16 mouse cellular contexts compared by ENCODE assay signal in the genomic region with DNA sequence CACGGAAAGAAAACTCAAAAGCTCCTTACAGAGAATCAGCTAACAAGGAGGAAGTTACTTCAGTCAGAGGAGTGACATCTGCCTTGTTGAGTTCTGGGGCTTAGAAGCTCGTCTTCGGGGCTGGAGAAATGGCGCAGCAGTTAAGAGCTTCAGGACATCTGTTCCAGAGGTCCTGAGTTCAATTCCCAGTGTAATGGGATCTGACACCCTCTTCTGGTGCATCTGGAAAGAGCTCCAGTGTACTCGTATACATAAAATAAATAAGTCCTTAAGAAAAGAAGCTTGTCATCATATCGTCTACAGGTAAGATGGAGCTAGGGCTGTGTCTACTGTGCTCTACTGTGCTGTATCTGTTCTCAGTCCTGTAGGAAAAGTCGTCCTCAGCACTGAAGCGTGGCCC. TPM values are rescaled to one million over a fixed set of nuclear protein-coding genes. Genes with fewer than 3 reads are reported as not detected.
"Had no signal": no experiment of that assay in that cellular context is flagged by ENCODE, and none has a peak within 500 bp of the region (broad histone marks: within the 10 kb centered on the region; RNA-seq: fewer than 3 reads in every experiment).

No protein-coding gene starts in this region.

- ATAC-seq: lung, postnatal 0 days; midbrain, embryonic 13.5 days had no signal

- H3K27me3 ChIP-seq: midbrain, embryonic 13.5 days; stomach, embryonic 15.5 days had no signal

- H3K4me1 ChIP-seq: liver, embryonic 13.5 days had no signal

- H3K27ac ChIP-seq: kidney, embryonic 15.5 days; liver, embryonic 13.5 days; macrophage; midbrain, embryonic 13.5 days; stomach, embryonic 15.5 days had no signal

- H3K36me3 ChIP-seq: kidney, embryonic 15.5 days; liver, embryonic 13.5 days; midbrain, embryonic 13.5 days; stomach, embryonic 15.5 days had no signal

- H3K9me3 ChIP-seq: kidney, embryonic 15.5 days; liver, embryonic 13.5 days; midbrain, embryonic 13.5 days; stomach, embryonic 15.5 days had no signal

- DNase-seq: kidney, adult 11 months; kidney, adult 8-10 months; kidney, postnatal 10 days; kidney, postnatal 36 days; liver, embryonic 13.5 days; lung, embryonic 14.5 days; right cerebral cortex, adult 18-20 months; right cerebral cortex, postnatal 25 days; spleen, adult 18-20 months had no signal

- H3K9ac ChIP-seq: kidney, embryonic 15.5 days; liver, embryonic 13.5 days; lung, embryonic 14.5 days; midbrain, embryonic 13.5 days; stomach, embryonic 15.5 days had no signal

- H3K4me3 ChIP-seq: kidney, embryonic 15.5 days; liver, embryonic 13.5 days; midbrain, embryonic 13.5 days; stomach, embryonic 15.5 days had no signal

- H3K4me2 ChIP-seq: kidney, embryonic 15.5 days; liver, embryonic 13.5 days; lung, embryonic 14.5 days; midbrain, embryonic 13.5 days; stomach, embryonic 15.5 days had no signal

RNA-seq across cellular contexts. Expression of a gene that starts 19.3 kb away (rescaled TPM):
- total RNA-seq: liver, adult 2 months; megakaryocyte, adult 5-6 weeks had no signal
- polyA plus RNA-seq: macrophage had no signal
